Mouse (Mus musculus) ES-E14 (cell line): ENCODE measurements at regions not wholly inside any gene's neighbourhood (a gene's known extent, or its start where the extent isn't known, plus 50 kb on each side); places are given as distances from the start of the nearest gene placed in this dataset.

Source experiments
- DNase-seq: peaks from one replicate; pipeline ENCODE4 v3.0.0-alpha.2; 2013; ENCODE audit warnings: low read depth, low spot score
- H3K27ac ChIP-seq: 2 replicates; pipeline ENCODE4 v1.5.1; 2012; ENCODE audit warnings: low read depth, mild to moderate bottlenecking, low read length, moderate library complexity, mixed read lengths; ENCODE audit not compliant: poor library complexity, insufficient read depth, severe bottlenecking
- H3K36me3 ChIP-seq: 2 replicates; pipeline ENCODE4 v1.6.1; 2012; ENCODE audit warnings: mild to moderate bottlenecking, low read length, moderate library complexity, mixed read lengths; ENCODE audit not compliant: control insufficient read depth, poor library complexity, insufficient read depth, severe bottlenecking
- H3K4me1 ChIP-seq, 2 experiments: fragments of 150-350 bp in 1 of 2; sonication (generic) in 1 of 2; 2 replicates each; pipeline ENCODE4 v1.6.1; 2012; ENCODE audit warnings: low read length in 2 of 2, mild to moderate bottlenecking in 1 of 2, mixed read lengths in 1 of 2; ENCODE audit not compliant: control insufficient read depth in 2 of 2, insufficient read depth in 2 of 2, poor library complexity in 1 of 2
- H3K4me3 ChIP-seq, 2 experiments: fragments of 150-350 bp in 1 of 2; sonication (generic) in 1 of 2; 2 replicates each; pipeline ENCODE4 v1.5.1; 2012; ENCODE audit warnings: low read length in 2 of 2, low read depth in 1 of 2, mild to moderate bottlenecking in 1 of 2, mixed read lengths in 1 of 2; ENCODE audit not compliant: insufficient read depth in 1 of 2, poor library complexity in 1 of 2, severe bottlenecking in 1 of 2
- H3K9ac ChIP-seq: 2 replicates; pipeline ENCODE4 v1.6.1; 2012; ENCODE audit warnings: low read depth, mild to moderate bottlenecking, low read length, mixed read lengths; ENCODE audit not compliant: poor library complexity, insufficient read depth, severe bottlenecking
- H3K9me3 ChIP-seq: fragments of 150-350 bp; sonication (generic); 2 replicates; pipeline ENCODE4 v1.6.1; 2012; ENCODE audit warnings: low read depth, mild to moderate bottlenecking, low read length; ENCODE audit not compliant: control insufficient read depth, insufficient read depth
- CHD2 ChIP-seq: IDR thresholded peaks from 2 replicates; pipeline ENCODE4 v1.6.1; 2014; ENCODE audit warnings: mild to moderate bottlenecking, low read depth, low read length, inconsistent platforms
- HCFC1 ChIP-seq: IDR thresholded peaks from 2 replicates; pipeline ENCODE4 v1.6.1; 2012; ENCODE audit warnings: low read length, inconsistent platforms, borderline replicate concordance; ENCODE audit not compliant: insufficient read depth
- MAFK ChIP-seq: IDR thresholded peaks from 2 replicates; pipeline ENCODE4 v1.6.1; 2014; ENCODE audit warnings: mild to moderate bottlenecking, low read depth, low read length, inconsistent platforms; ENCODE audit not compliant: insufficient read depth
- ZC3H11A ChIP-seq: IDR thresholded peaks from 2 replicates; pipeline ENCODE4 v1.6.1; 2012; ENCODE audit warnings: low read depth, mild to moderate bottlenecking, inconsistent platforms, low read length, borderline replicate concordance
- ZNF384 ChIP-seq: IDR thresholded peaks from 2 replicates; pipeline ENCODE4 v1.6.1; 2012; ENCODE audit warnings: low read depth, low read length, inconsistent platforms
- in situ Hi-C, 2 experiments: fragments of 600-800 bp; cut with MboI; formaldehyde crosslinking; loops; one replicate each; pipeline ENCODE4 v1.15.1; 2025; ENCODE audit warnings: low sequenced_read_pairs in 2 of 2, inconsistent platforms in 1 of 2; ENCODE audit not compliant: unreplicated experiment in 2 of 2

DNA sequence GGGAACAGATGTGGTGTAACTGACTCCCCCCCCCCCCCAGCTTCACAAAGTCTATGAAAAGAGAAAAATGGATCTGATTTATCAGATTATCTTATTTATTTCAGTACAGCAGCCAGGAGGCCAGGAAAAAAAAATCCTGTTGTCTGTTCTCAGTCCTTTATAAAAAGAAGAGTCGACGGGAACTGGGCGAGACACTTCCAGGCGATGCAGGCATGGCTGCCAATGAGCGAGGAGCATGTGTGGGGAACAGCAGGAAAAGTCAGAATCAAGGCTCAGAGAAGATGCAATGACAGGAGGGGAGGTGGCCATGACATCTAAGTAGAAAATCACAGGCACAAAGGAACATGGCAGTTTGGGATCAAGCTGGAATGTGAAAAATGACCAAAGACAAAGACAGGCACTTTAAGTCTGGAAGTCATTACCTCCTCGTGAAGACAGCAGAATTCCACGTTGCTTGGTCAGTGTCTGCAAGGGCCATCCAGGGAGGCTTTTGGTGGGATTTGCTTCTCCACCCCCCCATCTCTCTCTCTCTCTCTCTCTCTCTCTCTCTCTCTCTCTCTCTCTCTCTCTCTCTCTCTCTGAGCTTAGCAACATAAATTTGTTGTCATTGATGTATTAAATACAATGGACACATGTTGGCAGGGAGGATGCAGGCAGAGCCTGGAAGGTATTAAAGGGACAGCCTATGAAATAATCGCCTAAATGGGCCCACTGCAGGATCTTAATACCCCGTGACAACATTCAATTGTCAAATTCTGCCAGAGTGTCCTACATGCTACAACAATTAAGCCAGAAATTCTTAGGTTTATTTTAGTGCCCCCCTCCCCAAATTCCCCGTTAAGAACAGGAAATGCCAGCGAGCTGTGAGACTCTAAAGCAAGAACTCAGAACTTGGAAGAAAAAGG is 497.1 kb upstream of the Mki67 start:
- TF ChIP-seq ZC3H11A (no peak), CHD2 (no peak), HCFC1 (no peak), MAFK (no peak), ZNF384 (no peak)
- no peaks in the 10 kb centered on the region for H3K4me1 ChIP-seq
- no peak overlapping the region for H3K4me3 ChIP-seq
- no peak overlapping the region for H3K9ac ChIP-seq
- no peak for DNase-seq
- no peaks in the 10 kb centered on the region for H3K9me3 ChIP-seq
- no peaks in the 10 kb centered on the region for H3K36me3 ChIP-seq
- no peak overlapping the region for H3K27ac ChIP-seq
- in situ Hi-C loops, result no loop called here

DNA sequence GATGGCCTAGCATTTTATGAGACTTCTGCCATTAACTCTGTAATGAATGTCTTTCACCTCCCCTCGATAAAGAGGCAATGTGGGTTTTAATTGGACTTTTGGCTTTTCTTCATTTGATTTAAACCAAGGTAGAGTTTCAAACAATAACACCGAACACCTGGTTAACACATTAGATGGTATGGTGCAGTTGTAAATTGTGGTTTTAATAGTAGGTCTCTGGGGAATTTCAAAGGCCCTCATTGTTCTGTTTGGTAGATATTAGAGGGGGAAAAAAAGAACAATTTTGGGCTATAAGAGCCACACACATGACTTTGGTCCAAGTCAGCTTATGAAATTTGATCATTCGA is 497.8 kb upstream of the Mki67 start:
- DNase-seq, result no peak
- Histone ChIP-seq H3K27ac (no peak overlapping the region), H3K9ac (no peak overlapping the region), H3K4me1 (no peaks in the 10 kb centered on the region), H3K36me3 (no peaks in the 10 kb centered on the region), H3K4me3 (no peak overlapping the region), H3K9me3 (no peaks in the 10 kb centered on the region)
- TF ChIP-seq HCFC1 (no peak), MAFK (no peak), CHD2 (no peak), ZC3H11A (no peak), ZNF384 (no peak)
- in situ Hi-C loops, result no loop called here

DNA sequence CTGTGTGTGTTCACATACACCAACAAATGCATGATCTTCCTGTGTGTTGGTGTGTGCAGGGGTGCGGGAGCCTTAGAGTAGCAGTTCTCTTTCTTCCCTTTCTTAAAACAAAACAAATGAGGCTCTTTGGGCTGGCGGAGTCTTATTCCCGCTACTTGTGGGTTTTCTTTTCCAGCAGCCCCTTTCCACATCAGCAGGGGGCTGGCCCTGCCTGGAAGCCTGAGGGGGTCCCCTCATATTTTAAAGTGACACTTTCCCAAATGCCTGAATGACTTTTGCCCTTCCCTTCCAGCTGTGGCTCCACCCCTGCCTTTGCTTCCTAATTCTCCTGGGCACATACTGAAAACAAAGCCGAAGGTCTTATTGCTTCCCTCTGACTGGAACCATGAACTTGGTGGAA is 498.3 kb upstream of the Mki67 start:
- DNase-seq, result no peak
- Histone ChIP-seq H3K9ac (no peak overlapping the region), H3K36me3 (no peaks in the 10 kb centered on the region), H3K9me3 (no peaks in the 10 kb centered on the region), H3K4me1 (no peaks in the 10 kb centered on the region), H3K4me3 (no peak overlapping the region), H3K27ac (no peak overlapping the region)
- TF ChIP-seq CHD2, result no peak
- TF ChIP-seq HCFC1, result no peak
- in situ Hi-C loops, result no loop called here

DNA sequence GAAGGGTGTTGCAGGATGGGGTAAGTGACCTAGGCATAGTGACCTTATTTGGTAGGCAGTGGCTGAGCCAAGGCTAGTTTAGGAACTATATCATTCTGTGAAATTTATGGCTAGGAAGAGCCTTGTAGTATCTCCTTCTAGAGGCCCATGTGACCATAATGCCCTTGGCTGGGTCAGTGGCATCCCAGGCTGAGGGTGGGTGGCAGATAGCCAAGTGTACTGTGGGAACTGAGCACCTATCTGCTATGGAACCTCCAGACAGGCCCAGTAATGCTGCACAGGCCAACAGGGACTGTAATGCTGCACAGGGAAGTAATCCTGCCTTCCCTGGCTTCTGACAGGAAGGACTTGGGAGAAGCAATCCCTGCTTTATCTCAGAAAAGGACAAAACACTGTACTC is 500.6 kb upstream of the Mki67 start:
- Histone ChIP-seq H3K4me3 (no peak overlapping the region), H3K4me1 (no peaks in the 10 kb centered on the region; a peak in 1 of 4 replicates), H3K9me3 (no peaks in the 10 kb centered on the region), H3K27ac (no peak overlapping the region), H3K36me3 (no peaks in the 10 kb centered on the region), H3K9ac (no peak overlapping the region)
- TF ChIP-seq ZNF384, result no peak
- TF ChIP-seq CHD2, result no peak
- TF ChIP-seq MAFK, result no peak
- TF ChIP-seq HCFC1, result no peak
- no peak for TF ChIP-seq ZC3H11A
- in situ Hi-C loops, result no loop called here
- no peak for DNase-seq
